Mouse (Mus musculus) intestine, embryonic 16.5 days (tissue): ENCODE measurements around the gene Plk5. TPM values are rescaled to one million over a fixed set of nuclear protein-coding genes. Genes with fewer than 3 reads are reported as not detected.

Experiments used
- ATAC-seq: fragments of 200-750 bp; cut with Nextera tagmentation; 2 replicates; pipeline ENCODE4 v1.8.0; 2017; ENCODE audit warnings: moderate TSS enrichment, moderate library complexity
- H3K27ac ChIP-seq: fragments of 300-500 bp; sonication (generic); 2 replicates; pipeline ENCODE4 v1.5.1; 2014; ENCODE audit warnings: mild to moderate bottlenecking, low read length
- H3K27me3 ChIP-seq: fragments of 300-500 bp; sonication (generic); replicated peaks from 2 replicates; pipeline ENCODE4 v1.6.1; 2014; ENCODE audit warnings: low read length, control low read depth, mixed read lengths; ENCODE audit not compliant: control insufficient read depth, insufficient read depth
- H3K36me3 ChIP-seq: fragments of 300-500 bp; sonication (generic); 2 replicates; pipeline ENCODE4 v1.6.1; 2014; ENCODE audit warnings: low read length, control low read depth; ENCODE audit not compliant: control insufficient read depth, insufficient read depth
- H3K4me1 ChIP-seq: fragments of 300-500 bp; sonication (generic); 2 replicates; pipeline ENCODE4 v1.6.1; 2014; ENCODE audit warnings: low read length, control low read depth, mixed read lengths; ENCODE audit not compliant: control insufficient read depth, insufficient read depth
- H3K4me2 ChIP-seq: fragments of 300-500 bp; sonication (generic); 2 replicates; pipeline ENCODE4 v1.6.1; 2014; ENCODE audit warnings: low read depth, low read length, control low read depth
- H3K4me3 ChIP-seq: fragments of 300-500 bp; sonication (generic); 2 replicates; pipeline ENCODE4 v1.5.1; 2014; ENCODE audit warnings: mild to moderate bottlenecking, low read length
- H3K9ac ChIP-seq: fragments of 300-500 bp; sonication (generic); 2 replicates; pipeline ENCODE4 v1.6.1; 2014; ENCODE audit warnings: low read depth, low read length
- H3K9me3 ChIP-seq: fragments of 300-500 bp; sonication (generic); 2 replicates; pipeline ENCODE4 v1.6.1; 2016; ENCODE audit warnings: low read length, control low read depth; ENCODE audit not compliant: control insufficient read depth
- WGBS: fragments of 180-500 bp; shearing (Covaris S2); extraction: QIAGEN DNeasy Blood & Tissue Kit; methylation state at CpG from one replicate; pipeline ENCODE4 v1.1.7; 2014; 5-methylcytosine and 5-hydroxymethylcytosine counted together
- polyA plus RNA-seq: library from polyadenylated mRNA; unstranded; fragments of >200 nt; fragmentation: Nextera tagmentation; extraction: Ambion mirVana; gene quantifications from 2 replicates; pipeline ENCODE4 v1.2.1, GENCODE M21; 2015

Plk5 gene
- polyA plus RNA-seq, 1 experiment from 2014 or later = 0.39 TPM

DNA sequence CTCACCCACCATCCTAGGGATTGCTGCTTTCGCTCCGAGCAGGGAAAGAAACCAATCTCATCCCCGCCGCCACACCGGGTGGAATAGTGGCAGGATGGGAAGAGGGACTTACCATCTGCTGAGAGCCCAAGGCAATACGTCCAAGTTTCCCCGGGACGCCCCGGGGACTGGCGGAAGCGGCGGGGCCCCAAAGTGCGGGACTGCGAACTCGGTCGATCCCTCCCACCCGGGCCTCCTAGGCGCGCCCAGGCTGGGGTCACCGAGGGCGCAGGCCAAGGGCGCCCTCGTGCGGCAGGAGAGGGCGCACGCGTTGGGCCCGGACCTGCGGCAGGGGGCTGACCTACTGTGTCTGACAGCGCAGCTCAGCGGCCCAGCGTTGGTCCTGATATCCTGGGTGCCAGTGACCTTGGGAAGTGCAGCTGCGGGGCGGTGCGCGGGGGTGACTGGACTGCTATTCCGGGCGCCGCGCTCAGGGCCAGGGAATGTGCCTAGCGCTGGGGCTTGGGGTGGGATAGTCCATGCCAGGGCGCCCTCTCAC, 7.9 kb upstream of the Plk5 start, which contains the start of gene Adamtsl5:
TSS of gene Adamtsl5 (minus strand) at position 169 of the 538 bp plus-strand sequence.
- ATAC-seq = peak; percentile 48
- 1% methylated on average over 42 of the region's 42 CpGs for WGBS

DNA sequence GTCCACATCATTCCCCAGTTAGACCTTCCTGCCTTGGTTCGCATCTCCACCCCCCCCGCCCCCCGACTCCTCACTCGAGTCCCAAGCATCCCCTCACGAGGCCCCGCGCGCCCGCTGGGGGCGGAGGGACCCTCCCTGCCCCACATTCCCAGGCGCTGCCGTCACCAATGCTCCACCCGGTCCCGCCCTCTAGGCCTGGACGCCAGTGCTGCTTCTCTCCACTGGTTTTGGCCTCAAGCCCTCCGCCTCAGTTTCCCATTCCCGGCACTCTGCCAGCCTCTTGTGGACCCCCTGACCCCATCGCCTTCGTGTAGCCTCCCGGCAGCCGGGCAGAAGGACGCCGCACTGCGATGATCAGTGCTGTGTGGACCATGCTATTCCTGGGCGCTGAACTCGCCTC, 7.3 kb upstream of the Plk5 start:
- Histone ChIP-seq H3K27me3 (peaks cover 15% of the 10 kb centered on the region), H3K9me3 (no peaks in the 10 kb centered on the region), H3K27ac (no peak overlapping the region), H3K36me3 (no peaks in the 10 kb centered on the region), H3K4me3 (peak overlapping the region; percentile 57), H3K4me1 (peaks cover 35% of the 10 kb centered on the region), H3K4me2 (peak overlapping the region; percentile 68), H3K9ac (peak overlapping the region; percentile 73)
- 19% methylated on average over 26 of the region's 26 CpGs for WGBS
- ATAC-seq = no peak

More for the DNA sequence above, 7.9 kb upstream of the Plk5 start, which contains the start of gene Adamtsl5:
- Histone ChIP-seq H3K9me3 (no peaks in the 10 kb centered on the region), H3K27ac (peak within 1 kb of the TSS; percentile 33; the same call in 1 of the 2 replicates), H3K4me1 (peaks cover 41% of the 10 kb centered on the region), H3K4me2 (peak within 1 kb of the TSS; percentile 68), H3K9ac (peak within 1 kb of the TSS; percentile 73), H3K27me3 (peaks cover 15% of the 10 kb centered on the region), H3K4me3 (peak within 1 kb of the TSS; percentile 57), H3K36me3 (no peaks in the 10 kb centered on the region)

- Histone ChIP-seq H3K9ac (no peak overlapping the region), H3K36me3 (no peaks in the 10 kb centered on the region), H3K4me3 (no peak overlapping the region), H3K9me3 (no peaks in the 10 kb centered on the region), H3K27ac (no peak overlapping the region), H3K4me2 (no peak overlapping the region), H3K4me1 (peaks cover 24% of the 10 kb centered on the region), H3K27me3 (peaks cover 13% of the 10 kb centered on the region)
- WGBS = 9% methylated on average over 7 of the region's 7 CpGs
- peak; percentile 77 for ATAC-seq
Observed at GRCm38 (mm10) chr10:80350292-80350691, 6.0 kb upstream of the Plk5 start.

GRCm38 (mm10) chr10:80351896-80352295, 4.4 kb upstream of the Plk5 start:
- ATAC-seq = 0 out of 2 replicates have a peak, but pooled peaks have one; percentile 12
- H3K36me3 ChIP-seq = no peaks in the 10 kb centered on the region
- H3K4me2 ChIP-seq = no peak overlapping the region
- peaks cover 24% of the 10 kb centered on the region for H3K27me3 ChIP-seq
- 22% methylated on average over 11 of the region's 11 CpGs for WGBS
- H3K4me3 ChIP-seq = no peak overlapping the region
- H3K9me3 ChIP-seq = no peaks in the 10 kb centered on the region
- no peak overlapping the region for H3K27ac ChIP-seq
- peaks cover 26% of the 10 kb centered on the region for H3K4me1 ChIP-seq
- no peak overlapping the region for H3K9ac ChIP-seq

GRCm38 (mm10) chr10:80352727-80353126, 3.5 kb upstream of the Plk5 start:
- no peaks in the 10 kb centered on the region for H3K9me3 ChIP-seq
- H3K27ac ChIP-seq = no peak overlapping the region
- no peaks in the 10 kb centered on the region for H3K36me3 ChIP-seq
- peaks cover 24% of the 10 kb centered on the region for H3K4me1 ChIP-seq
- WGBS = 69% methylated on average over 8 of the region's 8 CpGs
- no peak for ATAC-seq
- H3K27me3 ChIP-seq = peaks cover 32% of the 10 kb centered on the region
- H3K4me3 ChIP-seq = no peak overlapping the region
- no peak overlapping the region for H3K4me2 ChIP-seq
- no peak overlapping the region for H3K9ac ChIP-seq

GRCm38 (mm10) chr10:80355431-80355830, 828 bp upstream of the Plk5 start:
- no peak overlapping the region for H3K9ac ChIP-seq

GRCm38 (mm10) chr10:80356737-80357136, 478 bp downstream of the Plk5 start:
- Histone ChIP-seq H3K4me3 (peak overlapping the region; percentile 38), H3K27ac (no peak overlapping the region), H3K27me3 (peaks cover 41% of the 10 kb centered on the region), H3K4me1 (peaks cover 14% of the 10 kb centered on the region), H3K36me3 (no peaks in the 10 kb centered on the region), H3K9me3 (no peaks in the 10 kb centered on the region), H3K9ac (peak overlapping the region; percentile 24; the same call in 1 of the 2 replicates), H3K4me2 (peak overlapping the region; percentile 48)
- WGBS = 1% methylated on average over 34 of the region's 34 CpGs
- no peak for ATAC-seq

More at GRCm38 (mm10) chr10:80355431-80355830, 828 bp upstream of the Plk5 start:
- no peaks in the 10 kb centered on the region for H3K36me3 ChIP-seq
- peaks cover 41% of the 10 kb centered on the region for H3K27me3 ChIP-seq
- H3K4me3 ChIP-seq = no peak overlapping the region
- no peak overlapping the region for H3K27ac ChIP-seq
- 13% methylated on average over 9 of the region's 9 CpGs for WGBS
- no peaks in the 10 kb centered on the region for H3K9me3 ChIP-seq
- H3K4me2 ChIP-seq = no peak overlapping the region
- H3K4me1 ChIP-seq = peaks cover 14% of the 10 kb centered on the region
- ATAC-seq = no peak

DNA sequence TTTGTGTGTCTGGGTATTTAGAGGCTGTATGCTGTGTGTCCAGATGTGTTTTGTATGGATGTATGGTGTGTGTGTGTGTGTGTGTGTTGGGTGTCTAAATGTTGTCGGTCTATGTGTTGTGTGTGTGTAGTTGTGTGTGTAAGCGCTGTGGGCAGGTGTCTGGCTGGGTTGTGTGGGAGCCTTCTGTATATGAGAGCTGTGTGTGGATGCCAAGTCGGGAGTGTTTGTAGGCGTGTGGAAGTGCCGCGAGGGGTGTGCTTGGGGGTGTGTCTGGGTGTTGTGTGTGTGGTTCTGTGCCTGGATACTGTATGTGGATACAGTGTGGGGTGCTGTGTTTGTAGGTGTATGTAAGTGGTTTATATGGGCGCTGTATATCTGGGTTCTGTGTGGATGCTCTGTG, 1.1 kb downstream of the Plk5 start:
- 32% methylated on average over 7 of the region's 7 CpGs for WGBS
- Histone ChIP-seq H3K27ac (no peak overlapping the region), H3K4me3 (no peak overlapping the region), H3K4me1 (peaks cover 14% of the 10 kb centered on the region), H3K4me2 (peak overlapping the region; percentile 64; the same call in 1 of the 2 replicates), H3K9me3 (no peaks in the 10 kb centered on the region), H3K36me3 (no peaks in the 10 kb centered on the region), H3K27me3 (peaks cover 41% of the 10 kb centered on the region), H3K9ac (no peak overlapping the region)
- ATAC-seq = peak; percentile 16; the same call in 1 of the 2 replicates

- Histone ChIP-seq H3K36me3 (no peaks in the 10 kb centered on the region), H3K9ac (peak overlapping the region; percentile 58), H3K4me2 (peak overlapping the region; percentile 64), H3K27me3 (peaks cover 41% of the 10 kb centered on the region), H3K4me1 (peaks cover 14% of the 10 kb centered on the region), H3K27ac (no peak overlapping the region), H3K4me3 (peak overlapping the region; percentile 37), H3K9me3 (no peaks in the 10 kb centered on the region)
- WGBS = 6% methylated on average over 31 of the region's 31 CpGs
- ATAC-seq = peak; percentile 41
Observed at GRCm38 (mm10) chr10:80357994-80358639, 1.9 kb downstream of the Plk5 start.
